Mouse (Mus musculus) liver, embryonic 13.5 days (tissue): ENCODE data around the gene Fam76a. TPM values are rescaled to one million over a fixed set of nuclear protein-coding genes. Genes with fewer than 3 reads are reported as not detected.

Experiments
- ATAC-seq: fragments of 200-750 bp; cut with Nextera tagmentation; 2 replicates; pipeline ENCODE4 v1.8.0; 2017; ENCODE audit warnings: low read depth, mild to moderate bottlenecking, moderate number of reproducible peaks, moderate library complexity
- DNase-seq: peaks from one replicate; pipeline ENCODE4 v3.0.0; 2022
- H3K27ac ChIP-seq: fragments of 300-500 bp; sonication (generic); 2 replicates; pipeline ENCODE4 v1.5.1; 2015; ENCODE audit warnings: moderate library complexity, mild to moderate bottlenecking, inconsistent platforms
- H3K27me3 ChIP-seq: fragments of 300-500 bp; sonication (generic); 2 replicates; pipeline ENCODE4 v1.6.1; 2015; ENCODE audit warnings: mild to moderate bottlenecking, inconsistent platforms
- H3K36me3 ChIP-seq: fragments of 300-500 bp; sonication (generic); 2 replicates; pipeline ENCODE4 v1.6.1; 2015; ENCODE audit warnings: mild to moderate bottlenecking, inconsistent platforms
- H3K4me1 ChIP-seq: fragments of 300-500 bp; sonication (generic); replicated peaks from 2 replicates; pipeline ENCODE4 v1.6.1; 2015; ENCODE audit warnings: inconsistent platforms
- H3K4me2 ChIP-seq: fragments of 300-500 bp; sonication (generic); 2 replicates; pipeline ENCODE4 v1.6.1; 2015; ENCODE audit warnings: inconsistent platforms, mild to moderate bottlenecking, moderate library complexity
- H3K4me3 ChIP-seq: fragments of 300-500 bp; sonication (generic); replicated peaks from 2 replicates; pipeline ENCODE4 v1.5.1; 2015; ENCODE audit warnings: mild to moderate bottlenecking, inconsistent platforms
- H3K9ac ChIP-seq: fragments of 300-500 bp; sonication (generic); 2 replicates; pipeline ENCODE4 v1.6.1; 2015; ENCODE audit warnings: mild to moderate bottlenecking, inconsistent platforms
- H3K9me3 ChIP-seq: fragments of 300-500 bp; sonication (generic); replicated peaks from 2 replicates; pipeline ENCODE4 v1.6.1; 2016; ENCODE audit warnings: inconsistent platforms
- whole genome bisulfite sequencing: fragments of 180-500 bp; shearing (Covaris S2); methylation state at CpG from one replicate; pipeline ENCODE4 v1.1.7; 2015; ENCODE audit not compliant: insufficient replicate concordance; 5-methylcytosine and 5-hydroxymethylcytosine counted together
- polyA plus RNA-seq: library from polyadenylated mRNA; unstranded; fragments of >200 nt; fragmentation: Nextera tagmentation; extraction: Ambion mirVana; gene quantifications from 2 replicates; pipeline ENCODE4 v1.2.1, GENCODE M21; 2015

Fam76a gene
- polyA plus RNA-seq, 1 experiment from 2014 or later, result 25.1 TPM

GRCm38 (mm10) chr4:132959679-132960045, 37.3 kb upstream of the Fam76a start:
- no peak overlapping the region for H3K9ac ChIP-seq
- DNase-seq, result no peak
- no peaks in the 10 kb centered on the region for H3K36me3 ChIP-seq
- no peak overlapping the region for H3K4me3 ChIP-seq
- no peaks in the 10 kb centered on the region for H3K9me3 ChIP-seq
- H3K4me1 ChIP-seq, result peaks cover 33% of the 10 kb centered on the region
- no peak for ATAC-seq
- no peak overlapping the region for H3K4me2 ChIP-seq
- H3K27ac ChIP-seq, result no peak overlapping the region
- H3K27me3 ChIP-seq, result no peaks in the 10 kb centered on the region
- 47% methylated on average over 3 of the region's 3 CpGs for WGBS

GRCm38 (mm10) chr4:132958741-132959678, 36.7 kb upstream of the Fam76a start:
- Histone ChIP-seq H3K4me2 (no peak overlapping the region), H3K27me3 (no peaks in the 10 kb centered on the region), H3K4me3 (no peak overlapping the region), H3K9me3 (no peaks in the 10 kb centered on the region), H3K4me1 (peaks cover 29% of the 10 kb centered on the region), H3K27ac (peak overlapping the region; percentile 26; the same call in 1 of the 2 replicates), H3K36me3 (no peaks in the 10 kb centered on the region), H3K9ac (no peak overlapping the region)
- no peak for DNase-seq
- no peak; the same call in 1 of the 2 replicates for ATAC-seq
- WGBS, result 38% methylated on average over 9 of the region's 10 CpGs

- DNase-seq (no peak), ATAC-seq (no peak)
- 30% methylated on average over 2 of the region's 2 CpGs for WGBS
- H3K9me3 ChIP-seq, result no peaks in the 10 kb centered on the region
- no peak overlapping the region for H3K4me2 ChIP-seq
- H3K36me3 ChIP-seq, result no peaks in the 10 kb centered on the region
- H3K27me3 ChIP-seq, result no peaks in the 10 kb centered on the region
- H3K27ac ChIP-seq, result no peak overlapping the region
- H3K9ac ChIP-seq, result no peak overlapping the region
- H3K4me1 ChIP-seq, result peaks cover 22% of the 10 kb centered on the region
- no peak overlapping the region for H3K4me3 ChIP-seq
Observed at GRCm38 (mm10) chr4:132955395-132955791, 33.0 kb upstream of the Fam76a start.

- no peak for ATAC-seq
Observed at GRCm38 (mm10) chr4:132954530-132955394, 32.4 kb upstream of the Fam76a start.

GRCm38 (mm10) chr4:132950999-132951398, 28.6 kb upstream of the Fam76a start:
- Histone ChIP-seq H3K27me3 (no peaks in the 10 kb centered on the region), H3K4me2 (no peak overlapping the region), H3K27ac (peak overlapping the region; percentile 18; the same call in 1 of the 2 replicates), H3K9ac (no peak overlapping the region), H3K4me3 (no peak overlapping the region), H3K9me3 (no peaks in the 10 kb centered on the region), H3K4me1 (peaks cover 22% of the 10 kb centered on the region), H3K36me3 (no peaks in the 10 kb centered on the region)
- ATAC-seq (no peak), DNase-seq (no peak)
- 21% methylated on average over 2 of the region's 2 CpGs for WGBS

More at GRCm38 (mm10) chr4:132954530-132955394, 32.4 kb upstream of the Fam76a start:
- H3K36me3 ChIP-seq, result no peaks in the 10 kb centered on the region
- no peak overlapping the region for H3K4me2 ChIP-seq
- no peaks in the 10 kb centered on the region for H3K9me3 ChIP-seq
- 63% methylated on average over 7 of the region's 7 CpGs for WGBS
- H3K4me1 ChIP-seq, result peaks cover 22% of the 10 kb centered on the region
- H3K27ac ChIP-seq, result no peak overlapping the region
- DNase-seq, result no peak
- no peak overlapping the region for H3K4me3 ChIP-seq
- no peaks in the 10 kb centered on the region for H3K27me3 ChIP-seq
- H3K9ac ChIP-seq, result no peak overlapping the region

GRCm38 (mm10) chr4:132949882-132950532, 27.6 kb upstream of the Fam76a start:
- peak; percentile 20 for DNase-seq
- Histone ChIP-seq H3K36me3 (no peaks in the 10 kb centered on the region), H3K4me3 (peak overlapping the region; percentile 24), H3K27me3 (no peaks in the 10 kb centered on the region), H3K27ac (no peak overlapping the region), H3K4me2 (peak overlapping the region; percentile 51), H3K9ac (no peak overlapping the region), H3K9me3 (no peaks in the 10 kb centered on the region), H3K4me1 (peaks cover 31% of the 10 kb centered on the region)
- 34% methylated on average over 24 of the region's 24 CpGs for WGBS
- no peak for ATAC-seq

- WGBS, result 18% methylated on average over 27 of the region's 27 CpGs
- DNase-seq, result peak; percentile 24
- Histone ChIP-seq H3K4me3 (peak overlapping the region; percentile 25), H3K36me3 (no peaks in the 10 kb centered on the region), H3K4me2 (peak overlapping the region; percentile 60), H3K27ac (peak overlapping the region; percentile 72), H3K27me3 (0 out of 2 replicates have a peak, but pooled peaks cover 1% of the 10 kb centered on the region), H3K9me3 (no peaks in the 10 kb centered on the region), H3K9ac (peak overlapping the region; percentile 41; the same call in 1 of the 2 replicates), H3K4me1 (peaks cover 41% of the 10 kb centered on the region)
- ATAC-seq, result peak; percentile 35; the same call in 1 of the 2 replicates
Observed at GRCm38 (mm10) chr4:132946047-132947001, 24.0 kb upstream of the Fam76a start.

GRCm38 (mm10) chr4:132945261-132946046, 23.1 kb upstream of the Fam76a start:
- ATAC-seq (peak; percentile 61), DNase-seq (peak; percentile 69)
- no peaks in the 10 kb centered on the region for H3K9me3 ChIP-seq
- peak overlapping the region; percentile 60 for H3K4me2 ChIP-seq
- H3K27me3 ChIP-seq, result peaks cover 10% of the 10 kb centered on the region
- 3% methylated on average over 15 of the region's 15 CpGs for WGBS
- H3K27ac ChIP-seq, result peak overlapping the region; percentile 72
- no peaks in the 10 kb centered on the region for H3K36me3 ChIP-seq
- H3K9ac ChIP-seq, result peak overlapping the region; percentile 41; the same call in 1 of the 2 replicates
- peak overlapping the region; percentile 25; the same call in 1 of the 2 replicates for H3K4me3 ChIP-seq
- peaks cover 40% of the 10 kb centered on the region for H3K4me1 ChIP-seq

- H3K4me2 ChIP-seq, result no peak overlapping the region
- H3K9me3 ChIP-seq, result no peaks in the 10 kb centered on the region
- H3K36me3 ChIP-seq, result no peaks in the 10 kb centered on the region
- 61% methylated on average over 4 of the region's 4 CpGs for WGBS
- peaks cover 33% of the 10 kb centered on the region for H3K4me1 ChIP-seq
- no peak overlapping the region for H3K9ac ChIP-seq
- H3K27me3 ChIP-seq, result peaks cover 17% of the 10 kb centered on the region
- no peak overlapping the region for H3K27ac ChIP-seq
- DNase-seq (no peak), ATAC-seq (no peak)
- no peak overlapping the region for H3K4me3 ChIP-seq
Observed at GRCm38 (mm10) chr4:132944776-132945175, 22.4 kb upstream of the Fam76a start.
